In the genomic region with DNA sequence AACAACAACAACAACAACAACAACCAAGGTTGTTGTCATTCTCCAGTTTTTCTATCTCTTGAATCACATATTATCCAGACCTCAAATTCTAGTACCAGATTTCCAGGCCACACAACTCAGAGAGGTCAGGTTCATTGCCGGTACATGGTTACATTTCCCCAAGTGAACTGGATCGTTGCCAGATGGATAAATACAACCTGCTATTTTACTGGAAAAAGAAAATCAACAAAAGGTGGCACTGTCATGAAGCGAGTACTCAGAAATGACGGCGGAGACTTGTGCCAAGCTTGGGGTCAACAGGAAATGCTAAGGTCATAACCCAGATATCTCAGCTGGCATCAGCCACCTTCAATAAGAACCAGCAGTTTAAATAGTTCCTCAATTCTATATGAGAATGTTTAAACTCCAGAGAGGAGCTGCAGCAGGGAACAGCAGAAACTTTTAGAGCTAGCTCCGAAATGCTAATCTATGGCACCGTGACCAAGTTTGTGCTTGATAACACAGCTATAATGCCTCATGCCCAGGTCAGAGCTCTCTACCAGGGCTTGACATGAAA, we compare ENCODE assay signal across 31 mouse cellular contexts. TPM values are rescaled to one million over a fixed set of nuclear protein-coding genes. Genes with fewer than 3 reads are reported as not detected.
DNase-seq lines count a peak whose midpoint lies in the region; ATAC-seq and TF ChIP-seq lines count a peak whose summit lies in the region.
"Had no signal": no experiment of that assay in that cellular context is flagged by ENCODE, and none has a peak within 500 bp of the region (broad histone marks: within the 10 kb centered on the region; RNA-seq: fewer than 3 reads in every experiment).

No protein-coding gene starts in this region.

- H3K4me2 ChIP-seq in liver, postnatal 0 days (ENCODE audit: low read depth, low read length): no peak overlapping the region
- H3K4me2 ChIP-seq: heart, embryonic 11.5 days; hindbrain, embryonic 12.5 days; limb, embryonic 13.5 days; liver, embryonic 15.5 days; midbrain, embryonic 12.5 days had no signal

- TF ChIP-seq EP300 in liver, postnatal 0 days (IDR thresholded peaks at IDR 0.05; ENCODE audit: low read depth): no peak

- peak; percentile 6 for DNase-seq in heart, adult 18-20 months
- DNase-seq in heart, postnatal 10 days: no peak
- DNase-seq in liver, postnatal 0 days: no peak
- no peak for DNase-seq in liver
- peak; percentile 27 for DNase-seq in T-cell, adult 2 months (ENCODE audit: low spot score)
- no peak for DNase-seq in gastrocnemius, adult 8-10 months (ENCODE audit: low spot score in 2 of 2)
- DNase-seq: adrenal gland, postnatal 36 days; cerebellum, adult 9-11 months; forebrain, postnatal 0 days; kidney, adult 18-20 months; kidney, postnatal 36 days; layer of hippocampus, adult 9-11 months; right cerebral cortex, postnatal 25 days; spleen, adult 18-20 months; thymus, postnatal 14 days had no signal

- H3K36me3 ChIP-seq in liver, postnatal 0 days (replicated peaks; ENCODE audit: insufficient read depth, low read length): no peaks in the 10 kb centered on the region
- H3K36me3 ChIP-seq: hindbrain, embryonic 12.5 days; limb, embryonic 13.5 days; liver, embryonic 15.5 days; midbrain, embryonic 12.5 days had no signal

- ATAC-seq in liver, postnatal 0 days: peak; percentile 36; the same call in 1 of the 2 replicates
- ATAC-seq in megakaryocyte progenitor cell, adult 5-6 weeks (replicated peaks; ENCODE audit: poor library complexity): peak; percentile 63
- ATAC-seq: forebrain, postnatal 0 days had no signal

- no peak for TF ChIP-seq CTCF in liver, postnatal 0 days (IDR thresholded peaks at IDR 0.05; ENCODE audit: low read depth)

- no peaks in the 10 kb centered on the region for H3K27me3 ChIP-seq in liver, postnatal 0 days (ENCODE audit: insufficient read depth, low read length)
- H3K27me3 ChIP-seq: hindbrain, embryonic 12.5 days; limb, embryonic 13.5 days; liver, embryonic 15.5 days; midbrain, embryonic 12.5 days had no signal

- no peaks in the 10 kb centered on the region for H3K4me1 ChIP-seq in liver, postnatal 0 days (ENCODE audit: insufficient read depth)
- H3K4me1 ChIP-seq: hindbrain, embryonic 12.5 days; limb, embryonic 13.5 days; liver, embryonic 15.5 days; midbrain, embryonic 12.5 days had no signal

- H3K4me3 ChIP-seq in liver, postnatal 0 days (ENCODE audit: low read depth, low read length): no peak overlapping the region
- H3K4me3 ChIP-seq: hindbrain, embryonic 12.5 days; limb, embryonic 13.5 days; liver, embryonic 15.5 days; midbrain, embryonic 12.5 days had no signal

- H3K27ac ChIP-seq in liver, postnatal 0 days (ENCODE audit: low read depth): no peak overlapping the region
- H3K27ac ChIP-seq: hindbrain, embryonic 12.5 days; limb, embryonic 13.5 days; liver, embryonic 15.5 days; midbrain, embryonic 12.5 days had no signal

- H3K9ac ChIP-seq in liver, postnatal 0 days (replicated peaks): no peak overlapping the region
- H3K9ac ChIP-seq: forebrain, postnatal 0 days; hindbrain, embryonic 12.5 days; limb, embryonic 13.5 days; liver, embryonic 15.5 days; midbrain, embryonic 12.5 days had no signal

- intact Hi-C loops in heart, postnatal 10 days (cut with DNase I): no loop called here

- WGBS in liver, postnatal 0 days (ENCODE audit: insufficient replicate concordance): 59% methylated on average over 7 of the region's 7 CpGs

- no peaks in the 10 kb centered on the region for H3K9me3 ChIP-seq in liver, postnatal 0 days (ENCODE audit: low read length)
- H3K9me3 ChIP-seq: hindbrain, embryonic 12.5 days; limb, embryonic 13.5 days; liver, embryonic 15.5 days; midbrain, embryonic 12.5 days had no signal

RNA-seq across cellular contexts. Expression of a gene that starts 4.7 kb away (rescaled TPM):
- total RNA-seq in heart, adult 18-20 months (2021): not detected
- not detected for total RNA-seq in heart, postnatal 10 days (2021)
- polyA plus RNA-seq in liver, postnatal 0 days (2015; fragmentation: Nextera tagmentation; extraction: Ambion mirVana): not detected in 2 replicates
- not detected in 2 replicates for total RNA-seq in megakaryocyte progenitor cell, adult 5-6 weeks (2015)
- total RNA-seq in megakaryocyte progenitor cell, adult 5-6 weeks (2017): not detected in 2 replicates
- total RNA-seq in gastrocnemius, adult 8-10 months (2022): not detected
- total RNA-seq: adrenal gland, adult 18-20 months; adrenal gland, postnatal 36 days; ES-E14; forebrain, postnatal 0 days; gastrocnemius, adult 18-20 months; gastrocnemius, postnatal 4 days; left cerebral cortex, adult 18-20 months; left cerebral cortex, postnatal 25 days had no signal
- polyA plus RNA-seq: cortical plate, adult 2 months; embryonic facial prominence, embryonic 11.5 days; forebrain, embryonic 11.5 days; forebrain, postnatal 0 days; heart, embryonic 11.5 days; heart, postnatal 0 days; hindbrain, embryonic 12.5 days; limb, embryonic 13.5 days; liver, embryonic 15.5 days; midbrain, embryonic 12.5 days had no signal

RNA-seq across cellular contexts. Expression of a gene that starts 30.4 kb away (rescaled TPM):
- 1 to 10 TPM; 3.9 to 5.0 TPM for total RNA-seq in heart, adult 18-20 months (2021)
- total RNA-seq in heart, postnatal 10 days (2021): 1 to 10 TPM; 1.1 to 1.7 TPM
- polyA plus RNA-seq in liver, postnatal 0 days (2015; fragmentation: Nextera tagmentation; extraction: Ambion mirVana): 0.19 TPM in 1 of 2 replicates, not detected in the other
- not detected in 2 replicates for total RNA-seq in megakaryocyte progenitor cell, adult 5-6 weeks (2015)
- not detected in 2 replicates for total RNA-seq in megakaryocyte progenitor cell, adult 5-6 weeks (2017)
- total RNA-seq in gastrocnemius, adult 8-10 months (2022): 1 to 10 TPM; 2.1 to 7.1 (median 3.3) TPM
- total RNA-seq: ES-E14; forebrain, postnatal 0 days; gastrocnemius, postnatal 4 days; left cerebral cortex, adult 18-20 months; left cerebral cortex, postnatal 25 days had no signal
- polyA plus RNA-seq: embryonic facial prominence, embryonic 11.5 days; forebrain, embryonic 11.5 days; heart, embryonic 11.5 days; hindbrain, embryonic 12.5 days; limb, embryonic 13.5 days; liver, embryonic 15.5 days; midbrain, embryonic 12.5 days had no signal

RNA-seq across cellular contexts. Expression of a gene that starts 40.1 kb away (rescaled TPM):
- total RNA-seq in heart, adult 18-20 months (2021): under 1 TPM in 1 of 2 experiments, not detected in 1; 0.15 TPM
- under 1 TPM in 1 of 2 experiments, not detected in 1; 0.45 TPM for total RNA-seq in heart, postnatal 10 days (2021)
- not detected in 2 replicates for polyA plus RNA-seq in liver, postnatal 0 days (2015; fragmentation: Nextera tagmentation; extraction: Ambion mirVana)
- total RNA-seq in megakaryocyte progenitor cell, adult 5-6 weeks (2015): not detected in 2 replicates
- 0.14 and 0.54 TPM in 2 replicates for total RNA-seq in megakaryocyte progenitor cell, adult 5-6 weeks (2017)
- total RNA-seq in gastrocnemius, adult 8-10 months (2022): not detected
- total RNA-seq: adrenal gland, adult 18-20 months; adrenal gland, postnatal 36 days; ES-E14; gastrocnemius, adult 18-20 months; gastrocnemius, postnatal 4 days had no signal
- polyA plus RNA-seq: embryonic facial prominence, embryonic 11.5 days; forebrain, embryonic 11.5 days; forebrain, postnatal 0 days; heart, postnatal 0 days; hindbrain, embryonic 12.5 days; limb, embryonic 13.5 days; liver, embryonic 15.5 days; midbrain, embryonic 12.5 days had no signal

Comparison
In these comparisons a context has a peak if more than half of its experiments do, and no peak if none do; other contexts are left out.
1. DNase-seq: peak in heart, adult 18-20 months (2 of 2) and T-cell, adult 2 months (single experiment); none in heart, postnatal 10 days (0 of 2), liver, postnatal 0 days (single experiment), liver (single experiment) and gastrocnemius, adult 8-10 months (0 of 2).